Mouse (Mus musculus) lung, adult 2 months (tissue): ENCODE results near the gene Pomp. TPM values are rescaled to one million over a fixed set of nuclear protein-coding genes. Genes with fewer than 3 reads are reported as not detected.

ENCODE experiments used
- DNase-seq: peaks from one replicate; pipeline ENCODE4 v3.0.0; 2022
- H3K4me1 ChIP-seq: fragments of 200-500 bp; 2 replicates; pipeline ENCODE4 v1.6.1; 2011; ENCODE audit warnings: low read length; ENCODE audit not compliant: control insufficient read depth, insufficient read depth
- H3K4me3 ChIP-seq: fragments of 200-500 bp; replicated peaks from 2 replicates; pipeline ENCODE3; 2011; ENCODE audit warnings: low read depth, mild to moderate bottlenecking, control low read depth, low read length; ENCODE audit errors: extremely low read depth
- CTCF ChIP-seq: fragments of 200-500 bp; IDR thresholded peaks from 2 replicates; pipeline ENCODE4 v1.5.1; 2011; ENCODE audit warnings: mild to moderate bottlenecking, low read length, control low read depth; ENCODE audit not compliant: insufficient read depth
- POLR2A ChIP-seq: fragments of 200-500 bp; IDR thresholded peaks from 2 replicates; pipeline ENCODE4 v1.6.1; 2011; ENCODE audit warnings: low read depth, mild to moderate bottlenecking, control low read depth, low read length, borderline replicate concordance; ENCODE audit errors: extremely low read depth
- WGBS: fragments of 180-500 bp; shearing (Covaris S2); methylation state at CpG from one replicate; pipeline ENCODE4 v1.1.7; 2018; 5-methylcytosine and 5-hydroxymethylcytosine counted together
- polyA plus RNA-seq: library from polyadenylated mRNA; depleted of rRNA; stranded (reverse); fragments of >200 nt; gene quantifications from 2 replicates; pipeline ENCODE4 v1.2.3, GENCODE M21; 2012; rRNA removed

Gene Pomp
- polyA plus RNA-seq: 33.9 and 47.1 TPM in 2 replicates

DNA sequence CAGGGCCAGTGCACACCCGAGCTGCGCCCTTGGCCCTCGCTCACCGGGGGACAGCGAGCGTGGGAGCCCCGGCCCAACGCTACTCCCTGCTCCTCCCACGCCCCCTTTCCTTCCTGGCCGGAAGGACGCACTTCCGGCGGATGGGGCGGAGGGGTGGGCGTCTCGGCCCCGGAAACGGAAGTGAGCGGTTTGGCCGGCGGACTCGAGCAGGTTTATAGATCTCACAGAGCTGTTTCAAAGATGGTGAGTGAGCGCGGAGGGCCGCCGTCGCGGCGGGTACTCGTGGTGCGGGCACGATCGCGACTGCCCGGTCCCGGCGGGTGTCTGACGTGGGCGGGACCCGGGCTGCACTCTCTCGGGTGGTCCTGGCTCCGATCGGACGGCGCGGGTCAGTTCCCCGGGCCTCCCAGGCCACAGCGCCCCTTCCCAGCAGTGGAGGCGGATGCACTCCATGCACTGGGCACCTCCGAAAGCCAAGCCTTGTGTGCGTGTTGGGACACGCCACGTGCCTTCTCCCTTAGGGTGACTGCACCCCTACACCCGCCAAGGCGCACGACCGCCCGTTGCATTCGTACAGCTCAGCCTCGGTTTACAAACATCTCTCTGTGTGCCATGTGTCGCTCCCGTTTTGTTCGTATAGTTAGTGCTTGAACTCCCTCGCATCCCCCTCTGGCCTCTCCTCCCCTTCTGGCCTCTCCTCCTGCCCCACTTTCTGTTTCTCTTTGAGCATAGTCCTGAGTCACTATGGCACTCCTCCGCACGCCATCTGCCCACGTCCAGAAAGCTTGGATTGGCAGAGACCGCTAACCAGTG lies at the start of gene Pomp:
Pomp (plus strand) TSS at position 13 of the 813 bp plus-strand sequence.
- peak within 1 kb of the TSS; percentile 99 for H3K4me3 ChIP-seq
- under 1% methylated on average over 68 of the region's 68 CpGs for WGBS
- DNase-seq: peak; percentile 90

DNA sequence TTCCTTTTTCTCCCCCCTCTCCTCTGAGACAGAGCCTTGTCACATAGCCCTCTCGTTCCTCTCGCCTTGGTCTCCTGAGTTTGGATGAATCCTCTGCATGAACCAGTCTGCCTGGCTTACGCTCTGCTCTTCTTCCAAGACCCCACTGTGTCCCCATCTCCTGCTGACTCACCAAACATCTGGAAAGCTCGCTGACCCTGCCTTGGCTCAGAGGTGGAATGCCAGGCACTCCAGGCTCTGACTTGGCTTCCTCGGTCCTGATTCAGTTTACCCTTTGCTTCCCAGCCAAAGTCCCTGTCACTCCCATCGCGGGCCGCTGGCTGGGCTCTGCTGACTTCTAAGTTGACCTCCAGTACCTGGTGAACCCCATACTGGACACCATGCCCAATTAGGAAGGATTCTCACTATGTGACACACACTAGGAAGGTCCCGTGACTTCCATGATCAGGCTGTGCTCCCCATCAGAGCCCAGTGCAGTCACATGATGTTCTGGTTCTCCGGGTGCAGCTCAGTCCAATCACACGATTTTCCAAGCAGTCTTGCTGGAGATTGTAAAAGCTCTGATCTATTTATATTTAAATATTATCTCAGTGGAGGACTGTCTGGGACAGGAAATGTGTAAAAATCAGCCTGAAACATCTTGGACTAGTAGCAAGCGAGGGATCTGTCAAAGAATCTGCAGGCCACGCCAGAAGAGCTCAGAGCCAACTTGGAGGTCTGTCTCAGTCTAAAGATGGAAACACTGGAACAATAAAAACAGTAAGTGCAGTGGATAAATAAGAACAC lies 47.8 kb upstream of the Pomp start:
- H3K4me3 ChIP-seq: no peak overlapping the region
- DNase-seq: no peak
- TF ChIP-seq CTCF: no peak
- TF ChIP-seq POLR2A: no peak
- WGBS: 58% methylated on average over 13 of the region's 13 CpGs
- H3K4me1 ChIP-seq: no peaks in the 10 kb centered on the region

More for the DNA sequence above, at the start of gene Pomp:
- peaks cover 9% of the 10 kb centered on the region for H3K4me1 ChIP-seq
- TF ChIP-seq POLR2A (peak; percentile 92), CTCF (no peak)

- no peak for DNase-seq
- no peak overlapping the region for H3K4me3 ChIP-seq
- H3K4me1 ChIP-seq: no peaks in the 10 kb centered on the region
- WGBS: 77% methylated on average over 13 of the region's 13 CpGs
- no peak for TF ChIP-seq CTCF
These were observed 45.3 kb upstream of the Pomp start for GRCm38 (mm10) chr5:147814971-147815370.

DNA sequence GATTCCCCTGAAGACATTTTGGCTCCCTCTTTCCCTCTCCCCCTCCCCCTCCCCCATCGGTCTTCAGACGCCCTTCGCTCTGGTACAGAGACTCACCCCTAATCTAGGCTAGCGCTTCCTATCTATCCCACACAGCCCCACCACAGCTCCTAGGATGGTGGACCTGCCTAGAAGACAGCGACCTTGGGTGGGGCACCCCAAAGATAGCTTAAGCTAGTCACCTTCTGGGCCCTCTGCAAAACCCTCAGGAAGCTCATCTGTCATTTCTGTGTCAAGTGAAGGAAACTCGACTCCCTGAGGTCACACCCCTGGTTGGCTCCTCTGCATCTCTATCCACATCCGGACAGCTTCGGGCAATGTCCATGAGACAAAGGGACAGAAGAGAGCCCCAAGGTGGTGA lies 44.7 kb upstream of the Pomp start:
- Histone ChIP-seq H3K4me3 (no peak overlapping the region), H3K4me1 (no peaks in the 10 kb centered on the region)
- TF ChIP-seq CTCF (no peak), POLR2A (no peak)
- 75% methylated on average over 8 of the region's 8 CpGs for WGBS
- no peak for DNase-seq

DNA sequence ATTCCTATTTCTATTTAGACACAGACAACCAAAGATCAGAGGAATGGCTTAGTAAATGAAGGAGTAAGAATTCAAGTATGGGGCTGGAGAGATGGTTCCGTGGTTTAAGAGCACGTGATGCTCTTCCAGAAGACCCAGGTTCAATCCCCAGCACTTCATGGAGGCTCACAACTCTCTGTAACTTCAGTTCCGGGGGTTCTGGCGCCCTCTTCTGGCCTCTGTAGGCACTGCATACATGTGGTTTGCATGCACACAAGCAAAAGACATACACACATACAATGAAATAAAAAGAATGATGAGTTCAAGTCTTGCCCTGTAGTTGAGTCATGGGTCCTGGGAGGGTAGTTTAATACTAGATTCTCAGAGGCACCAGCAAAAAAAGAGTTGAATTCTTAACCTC lies 43.8 kb upstream of the Pomp start:
- H3K4me1 ChIP-seq: no peaks in the 10 kb centered on the region
- H3K4me3 ChIP-seq: no peak overlapping the region
- TF ChIP-seq POLR2A: no peak
- no peak for TF ChIP-seq CTCF
- 71% methylated on average over 4 of the region's 4 CpGs for WGBS
- no peak for DNase-seq

- Histone ChIP-seq H3K4me3 (no peak overlapping the region), H3K4me1 (no peaks in the 10 kb centered on the region)
- 92% methylated on average over 9 of the region's 9 CpGs for WGBS
- DNase-seq: no peak
- no peak for TF ChIP-seq POLR2A
- TF ChIP-seq CTCF: no peak
These were observed 42.3 kb upstream of the Pomp start for GRCm38 (mm10) chr5:147817747-147818496.

- H3K4me1 ChIP-seq: no peaks in the 10 kb centered on the region
- DNase-seq: no peak
- TF ChIP-seq POLR2A (no peak), CTCF (no peak)
- 90% methylated on average over 8 of the region's 8 CpGs for WGBS
- H3K4me3 ChIP-seq: no peak overlapping the region
These were observed 41.4 kb upstream of the Pomp start for GRCm38 (mm10) chr5:147818866-147819265.

DNA sequence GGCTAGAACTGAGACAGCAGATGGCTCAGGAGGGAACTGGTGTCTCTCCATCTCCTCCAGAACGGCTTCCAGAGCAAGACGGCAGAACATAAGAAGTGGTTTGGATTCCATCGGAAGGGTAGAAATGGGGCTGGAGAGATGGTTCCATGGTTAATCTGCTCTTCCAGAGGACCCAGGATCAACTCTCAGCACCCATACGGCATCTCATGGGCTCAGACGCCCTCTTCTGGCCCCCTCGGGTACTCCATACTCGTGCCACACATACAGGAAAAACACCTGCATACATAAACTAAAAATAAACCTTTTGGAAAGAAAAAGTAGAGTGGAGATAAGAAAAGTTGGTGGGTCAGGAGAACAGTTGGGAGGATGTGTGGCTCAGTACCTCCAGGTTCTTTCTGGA lies 40.4 kb upstream of the Pomp start:
- no peaks in the 10 kb centered on the region for H3K4me1 ChIP-seq
- 84% methylated on average over 7 of the region's 7 CpGs for whole genome bisulfite sequencing
- TF ChIP-seq CTCF: no peak
- no peak for TF ChIP-seq POLR2A
- DNase-seq: no peak
- H3K4me3 ChIP-seq: no peak overlapping the region

- WGBS: 84% methylated on average over 13 of the region's 13 CpGs
- Histone ChIP-seq H3K4me1 (no peaks in the 10 kb centered on the region; the same call in 1 of the 2 replicates), H3K4me3 (no peak overlapping the region)
- DNase-seq: no peak
- TF ChIP-seq CTCF (no peak), POLR2A (no peak)
These were observed 36.1 kb upstream of the Pomp start for GRCm38 (mm10) chr5:147824021-147824605.
